Mouse (Mus musculus) telencephalon, adult 2 months (tissue): Measurements from ENCODE around the gene Dlat.

Experiments used
- DNase-seq: peaks from one replicate; pipeline ENCODE4 v3.0.0-alpha.2; 2011; ENCODE audit warnings: low read depth, low spot score

Dlat gene

GRCm38 (mm10) chr9:50659392-50660217 is at the start of gene Dlat:
TSS of gene Dlat (minus strand) at chr9:50659780.
- peak; percentile 91 for DNase-seq

GRCm38 (mm10) chr9:50709108-50709507 is 49.5 kb upstream of the Dlat start:
- no peak for DNase-seq

GRCm38 (mm10) chr9:50704907-50705306 is 45.3 kb upstream of the Dlat start:
- DNase-seq = no peak

- no peak for DNase-seq
Observed at GRCm38 (mm10) chr9:50700921-50701691, 41.5 kb upstream of the Dlat start.

- DNase-seq = no peak
Observed at GRCm38 (mm10) chr9:50698418-50699409, 39.1 kb upstream of the Dlat start.

- peak; percentile 95 for DNase-seq
Observed at GRCm38 (mm10) chr9:50697706-50698041, 38.1 kb upstream of the Dlat start.

- DNase-seq = no peak
Observed at GRCm38 (mm10) chr9:50696851-50697705, 37.5 kb upstream of the Dlat start.

- no peak for DNase-seq
Observed at GRCm38 (mm10) chr9:50695153-50695552, 35.6 kb upstream of the Dlat start.

- DNase-seq = no peak
Observed at GRCm38 (mm10) chr9:50693631-50694030, 34.1 kb upstream of the Dlat start.

- DNase-seq = no peak
Observed at GRCm38 (mm10) chr9:50692626-50693580, 33.3 kb upstream of the Dlat start.

- no peak for DNase-seq
Observed at GRCm38 (mm10) chr9:50686866-50687652, 27.5 kb upstream of the Dlat start.

- no peak for DNase-seq
Observed at GRCm38 (mm10) chr9:50681727-50682126, 22.1 kb upstream of the Dlat start.

- DNase-seq = no peak
Observed at GRCm38 (mm10) chr9:50679406-50679805, 19.8 kb upstream of the Dlat start.

GRCm38 (mm10) chr9:50674771-50675170 is 15.2 kb upstream of the Dlat start:
- DNase-seq = no peak

- DNase-seq = no peak
Observed at GRCm38 (mm10) chr9:50670690-50671089, 11.1 kb upstream of the Dlat start.

- DNase-seq = no peak
Observed at GRCm38 (mm10) chr9:50667579-50668498, 8.3 kb upstream of the Dlat start.

GRCm38 (mm10) chr9:50666442-50666841 is 6.9 kb upstream of the Dlat start:
- no peak for DNase-seq

- peak; percentile 16 for DNase-seq
Observed at GRCm38 (mm10) chr9:50664826-50665225, 5.2 kb upstream of the Dlat start.
